Mouse (Mus musculus) urinary bladder, postnatal 10 days (tissue): ENCODE measurements around the gene Fbxo41.

Experiments
- DNase-seq: peaks from one replicate; pipeline ENCODE4 v3.0.0; 2022; ENCODE audit warnings: low spot score

The Fbxo41 gene

DNA sequence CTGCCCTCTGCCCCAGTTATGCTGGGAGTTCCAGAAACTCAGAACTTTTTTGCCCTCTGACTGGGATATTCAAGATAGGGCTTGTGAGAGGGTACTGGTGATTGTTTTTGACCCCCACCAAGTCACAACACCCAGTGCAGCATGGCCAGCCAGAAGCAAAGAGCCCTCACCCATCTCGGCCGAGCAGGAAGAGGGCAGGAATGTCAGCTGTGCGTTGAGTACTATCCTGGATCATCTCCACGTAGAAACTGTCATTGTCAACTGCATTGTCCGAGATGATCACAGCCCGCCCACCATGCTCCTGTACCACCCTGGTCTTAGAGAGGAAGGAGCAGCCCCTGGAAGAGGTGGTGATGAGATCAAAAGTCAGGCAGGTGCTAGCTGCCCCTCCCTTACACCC is 55.4 kb downstream of the Fbxo41 start:
- no peak for DNase-seq

GRCm38 (mm10) chr6:85445286-85445685 is 57.5 kb downstream of the Fbxo41 start:
- DNase-seq, result no peak

DNA sequence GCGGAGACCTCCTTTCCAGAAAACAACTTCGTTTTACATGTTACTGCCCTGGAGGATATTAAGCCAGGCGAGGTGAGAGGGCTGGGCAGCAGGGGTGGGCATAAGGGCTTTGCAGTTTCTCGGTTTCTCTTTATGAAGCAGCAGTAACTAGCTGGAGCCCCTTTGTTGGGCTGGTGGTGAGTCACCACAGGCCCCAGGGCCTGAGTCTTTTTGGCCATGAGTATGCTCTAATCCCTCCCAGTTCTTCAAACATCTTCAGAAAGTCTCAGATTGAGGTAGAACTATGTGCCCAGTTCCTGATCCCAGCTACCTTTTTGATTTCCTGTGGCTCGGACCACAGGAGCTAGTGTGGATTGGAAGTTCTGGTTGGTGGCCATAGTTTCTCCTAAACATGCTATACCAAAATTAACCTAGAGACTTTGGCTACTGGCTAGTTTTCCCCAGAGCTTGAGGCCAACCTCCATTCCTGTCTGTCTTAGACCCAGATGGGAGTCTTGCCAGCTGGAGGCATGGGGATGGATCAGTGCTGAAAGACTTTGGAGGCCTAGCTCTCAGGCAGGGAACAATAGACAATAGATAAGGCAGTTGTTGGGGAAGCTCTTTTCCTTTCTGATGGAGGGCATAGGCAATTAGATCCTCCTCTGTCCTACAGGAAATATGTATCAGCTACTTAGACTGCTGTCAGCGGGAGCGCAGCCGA is 58.4 kb downstream of the Fbxo41 start:
- no peak for DNase-seq

- no peak for DNase-seq
These were observed 59.1 kb downstream of the Fbxo41 start for GRCm38 (mm10) chr6:85443488-85444233.

- DNase-seq, result no peak
These were observed 61.7 kb downstream of the Fbxo41 start for GRCm38 (mm10) chr6:85441142-85441541.

DNA sequence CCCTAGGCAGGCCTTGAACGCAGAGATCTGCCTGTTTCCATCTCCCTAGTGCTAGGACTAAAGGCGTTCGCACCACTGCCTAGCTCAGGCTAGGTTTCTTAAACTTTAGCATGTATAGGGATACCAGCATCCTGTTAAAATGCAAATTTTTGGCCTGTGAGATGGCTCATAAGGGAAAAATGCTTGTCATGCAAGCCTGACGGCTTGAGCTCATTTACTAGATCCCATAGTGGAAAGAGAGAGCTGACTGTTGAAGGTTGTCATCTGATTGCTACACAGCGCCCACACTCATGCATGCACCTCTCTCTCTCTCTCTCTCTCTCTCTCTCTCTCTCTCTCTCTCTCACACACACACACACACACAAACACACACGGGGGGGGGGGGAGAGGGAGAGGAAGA is 66.2 kb downstream of the Fbxo41 start:
- DNase-seq, result no peak

- DNase-seq, result no peak
These were observed 66.6 kb downstream of the Fbxo41 start for GRCm38 (mm10) chr6:85436204-85436603.

DNA sequence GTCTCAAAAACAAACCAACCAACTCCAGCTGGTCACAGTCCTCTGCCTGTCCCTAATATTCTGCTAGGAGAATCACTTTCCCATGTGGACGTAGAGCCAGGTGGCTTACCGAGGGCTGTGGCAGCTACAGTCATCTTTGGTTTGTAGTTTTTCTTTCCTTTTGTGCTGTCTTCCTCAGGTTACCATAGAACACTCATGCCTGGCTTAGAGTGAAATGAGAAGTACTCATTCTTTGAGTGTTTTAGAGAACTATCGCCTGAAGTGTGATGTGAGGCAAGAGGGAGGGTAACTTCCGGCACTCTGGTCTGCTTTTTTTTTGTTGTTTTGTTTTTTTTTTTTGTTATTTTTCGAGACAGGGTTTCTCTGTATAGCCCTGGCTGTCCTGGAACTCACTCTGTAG is 68.9 kb downstream of the Fbxo41 start:
- no peak for DNase-seq

DNA sequence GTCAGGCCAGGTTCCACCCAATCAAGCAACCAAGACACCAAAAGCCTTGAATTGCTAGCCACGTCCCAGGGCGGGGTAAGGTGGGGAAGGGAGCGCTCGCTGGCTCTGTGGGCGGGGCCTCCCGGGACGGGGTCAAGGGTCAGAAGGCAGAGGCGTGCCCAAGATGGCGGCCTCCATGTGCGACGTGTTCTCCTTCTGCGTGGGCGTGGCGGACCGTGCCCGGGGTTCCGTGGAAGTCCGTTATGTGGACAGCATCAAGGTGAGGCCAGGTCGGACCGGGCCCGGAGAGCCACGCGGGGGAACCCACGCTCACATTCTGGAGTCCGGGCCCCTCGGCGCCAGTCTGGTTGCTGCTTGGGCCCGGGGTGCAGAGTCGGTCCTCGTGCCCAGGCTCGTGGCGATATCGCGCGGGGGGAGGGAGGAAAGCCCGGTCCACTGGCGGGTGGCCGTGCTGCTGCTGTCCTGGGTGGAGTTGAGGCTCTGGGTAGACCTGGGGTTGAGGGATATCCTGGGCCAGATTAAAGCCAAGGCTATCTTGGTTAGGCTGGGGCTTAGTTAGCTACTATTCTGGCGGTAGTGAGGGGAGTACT is 70.9 kb downstream of the Fbxo41 start, which contains the start of gene Smyd5:
Gene Smyd5, plus strand, starts transcription at position 148 of the 590 bp plus-strand sequence.
- peak; percentile 51 for DNase-seq

GRCm38 (mm10) chr6:85431274-85431841 is 71.4 kb downstream of the Fbxo41 start:
- no peak for DNase-seq

GRCm38 (mm10) chr6:85423836-85424379 is 78.9 kb downstream of the Fbxo41 start, which contains the start of gene Noto:
Gene Noto (plus strand): TSS chr6:85423886.
- DNase-seq, result no peak
